Mouse (Mus musculus) large intestine, adult 2 months (tissue): ENCODE measurements at regions not wholly inside any gene's neighbourhood (a gene's known extent, or its start where the extent isn't known, plus 50 kb on each side); places are given as distances from the start of the nearest gene placed in this dataset.

Experiments used
- DNase-seq: peaks from one replicate; pipeline ENCODE4 v3.0.0-alpha.2; 2012; ENCODE audit warnings: low read depth, low spot score
- WGBS: fragments of 180-500 bp; shearing (Covaris S2); methylation state at CpG from one replicate; pipeline ENCODE4 v1.1.7; 2018; 5-methylcytosine and 5-hydroxymethylcytosine counted together

- DNase-seq, result peak; percentile 62
- under 1% methylated on average over 23 of the region's 23 CpGs for WGBS
These were observed 100.7 kb downstream of the Chic2 start for GRCm38 (mm10) chr5:74943737-74944403.

GRCm38 (mm10) chr5:74941426-74941825, 103.1 kb downstream of the Chic2 start:
- 21% methylated on average over 13 of the region's 13 CpGs for WGBS
- no peak for DNase-seq

DNA sequence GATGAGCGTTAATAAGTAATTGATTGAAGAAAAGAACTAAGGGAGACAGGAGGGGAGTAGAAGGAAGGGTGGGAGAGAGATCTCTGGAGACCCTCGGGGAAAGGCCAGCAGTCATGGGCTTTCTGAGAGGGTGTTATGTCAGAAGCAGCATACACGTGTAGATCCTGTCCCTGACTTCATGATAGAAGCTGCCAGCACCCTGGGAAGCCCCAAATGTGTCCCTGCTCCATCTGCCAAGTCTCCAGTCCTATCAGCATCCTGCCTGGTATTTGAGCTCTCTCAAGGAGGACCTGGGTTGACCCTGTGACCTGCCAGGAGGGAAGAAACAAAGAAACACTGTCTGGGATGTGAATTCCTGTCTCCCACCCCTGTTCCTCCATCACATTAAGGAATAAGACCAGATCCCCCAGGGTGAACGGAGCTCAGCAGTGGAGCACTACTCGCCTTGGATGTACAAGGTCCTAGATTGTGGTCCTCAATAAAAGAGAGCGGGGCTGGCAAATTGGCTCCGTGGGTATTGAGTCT, 107.1 kb downstream of the Chic2 start:
- WGBS, result 70% methylated on average over 7 of the region's 7 CpGs

GRCm38 (mm10) chr5:74936087-74936486, 108.5 kb downstream of the Chic2 start:
- no peak for DNase-seq
- 69% methylated on average over 5 of the region's 5 CpGs for WGBS

More for the DNA sequence above, 107.1 kb downstream of the Chic2 start:
- no peak for DNase-seq

DNA sequence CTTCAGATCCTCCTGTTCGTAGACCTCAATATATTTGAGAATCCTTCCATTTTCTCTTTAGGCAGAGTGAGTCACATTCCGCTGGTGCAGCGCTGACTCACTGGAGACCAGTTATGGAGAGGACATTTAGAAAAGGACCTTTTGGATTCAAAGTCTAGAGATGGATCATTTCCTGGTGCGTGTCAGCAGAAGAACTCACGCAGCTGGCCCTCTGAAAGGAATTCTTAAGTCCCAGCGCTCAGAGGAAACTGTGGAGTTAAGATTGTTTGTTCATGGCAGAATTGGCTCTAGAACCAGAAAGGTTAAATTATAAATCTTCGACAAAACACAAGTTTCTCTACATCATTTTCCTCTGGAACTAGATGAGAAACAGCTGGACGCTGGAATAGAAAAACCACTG, 108.9 kb downstream of the Chic2 start:
- 46% methylated on average over 8 of the region's 8 CpGs for WGBS
- DNase-seq, result no peak

GRCm38 (mm10) chr5:74933276-74933675, 111.3 kb downstream of the Chic2 start:
- 86% methylated on average over 3 of the region's 3 CpGs for WGBS
- DNase-seq, result no peak

GRCm38 (mm10) chr5:74932206-74932605, 112.4 kb downstream of the Chic2 start:
- WGBS, result 30% methylated on average over 13 of the region's 13 CpGs
- DNase-seq, result peak; percentile 14

DNA sequence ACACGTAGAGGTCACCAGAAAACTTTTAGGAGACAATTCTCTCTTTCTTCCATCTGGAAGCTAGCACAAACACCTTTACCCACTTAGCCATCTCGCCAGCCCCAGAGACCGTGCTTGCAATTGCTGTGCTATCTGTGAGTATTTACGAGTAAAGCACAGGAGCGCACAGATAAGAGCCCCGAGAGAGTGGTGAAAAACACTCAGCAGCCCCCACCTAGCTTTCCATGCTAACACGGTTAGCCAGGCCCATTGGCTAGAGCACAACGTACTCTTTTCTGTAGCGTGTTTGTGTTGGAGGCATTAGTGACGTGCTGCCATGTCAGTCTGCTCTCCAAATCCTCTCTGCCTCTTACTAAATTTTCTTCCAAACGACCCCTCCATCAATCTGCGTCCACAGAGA, 112.8 kb downstream of the Chic2 start:
- WGBS, result 59% methylated on average over 12 of the region's 12 CpGs
- DNase-seq, result no peak

DNA sequence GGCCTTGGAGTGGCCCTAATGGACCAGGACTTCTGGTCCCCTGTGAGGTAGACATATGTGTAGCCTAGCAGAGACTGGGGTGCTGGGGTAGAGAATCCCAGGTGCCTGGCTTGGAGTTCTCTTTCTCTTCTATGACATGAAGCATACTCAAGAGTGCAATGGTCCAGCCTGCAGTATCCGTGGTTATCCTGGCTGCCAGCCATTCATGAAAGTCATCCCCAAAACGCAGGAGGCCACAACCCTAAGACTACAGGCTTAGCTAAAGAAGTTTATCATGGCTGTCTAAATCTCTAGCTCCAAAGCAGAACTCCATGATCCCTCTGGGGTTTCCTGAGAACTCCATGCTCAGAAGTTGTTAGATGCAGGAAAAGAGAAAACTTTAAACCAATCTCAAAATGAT, 117.0 kb downstream of the Chic2 start:
- DNase-seq, result no peak
- 79% methylated on average over 2 of the region's 2 CpGs for WGBS

DNA sequence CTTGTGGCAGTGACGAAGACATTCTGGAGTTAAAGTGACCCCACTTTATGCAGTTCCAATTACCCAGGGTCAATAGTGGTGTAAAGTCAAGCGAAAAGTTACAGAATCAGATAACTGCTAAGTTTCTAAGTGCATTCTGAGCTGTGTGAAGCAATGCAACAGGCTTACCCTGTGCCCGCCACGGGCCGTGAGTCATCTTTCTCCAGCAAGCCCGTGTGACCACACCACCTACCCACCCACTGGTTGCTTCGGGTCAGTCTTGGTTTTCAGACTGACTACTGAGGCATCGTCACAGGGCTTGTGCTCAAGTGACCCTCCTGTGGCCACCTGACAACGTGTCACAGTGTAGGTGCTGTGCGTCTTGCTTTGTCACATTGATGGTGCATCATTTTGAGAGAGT, 118.8 kb downstream of the Chic2 start:
- WGBS, result 85% methylated on average over 10 of the region's 10 CpGs

DNA sequence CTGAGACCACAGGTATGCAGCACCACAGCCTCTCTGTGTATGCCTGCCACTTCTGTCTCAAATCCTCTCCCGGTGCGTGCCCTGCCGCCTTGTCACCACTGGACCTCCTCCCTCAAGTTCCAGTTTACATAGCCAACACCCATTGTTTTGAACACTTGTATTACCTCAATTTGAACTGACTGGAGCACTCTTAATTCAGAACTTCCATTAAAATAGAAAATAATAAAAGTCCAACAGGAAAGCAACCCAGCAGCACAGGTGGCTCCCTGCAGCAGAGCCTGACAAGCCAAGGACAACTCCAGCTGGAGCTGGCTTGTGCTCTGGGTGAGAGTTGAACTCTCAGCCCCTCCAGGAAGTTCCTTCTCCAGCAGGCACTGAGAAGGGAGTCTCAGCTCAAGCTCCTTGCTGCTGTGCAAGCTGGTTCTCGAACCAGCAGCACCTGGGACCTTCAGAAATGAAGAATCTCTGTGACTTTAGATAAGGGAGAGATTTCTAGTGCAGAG, 120.5 kb downstream of the Chic2 start:
- DNase-seq, result no peak
- WGBS, result 28% methylated on average over 4 of the region's 4 CpGs

More for the DNA sequence above, 118.8 kb downstream of the Chic2 start:
- no peak for DNase-seq

- no peak for DNase-seq
These were observed 121.2 kb downstream of the Chic2 start for GRCm38 (mm10) chr5:74923337-74923736.

DNA sequence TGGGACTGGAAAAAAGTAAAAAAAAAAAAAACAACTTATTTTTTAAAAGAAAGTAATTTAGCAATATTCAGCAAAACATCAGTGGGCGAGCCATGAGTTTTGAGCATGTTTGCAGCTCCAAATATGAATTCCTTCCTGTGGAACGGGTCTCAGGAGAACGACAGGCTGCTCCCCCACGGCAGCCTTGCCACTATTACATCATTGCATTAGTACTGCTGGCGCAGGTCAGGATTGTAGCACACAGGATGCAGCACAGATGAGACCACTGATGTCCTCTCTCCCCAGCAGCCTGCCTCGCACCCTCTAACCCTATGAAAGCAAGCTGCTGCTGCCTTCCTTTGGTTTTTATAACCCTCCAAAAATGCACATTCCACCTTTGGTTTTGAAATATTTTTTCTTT, 121.7 kb downstream of the Chic2 start:
- WGBS, result 73% methylated on average over 6 of the region's 6 CpGs
- no peak for DNase-seq

More at GRCm38 (mm10) chr5:74923337-74923736, 121.2 kb downstream of the Chic2 start:
- 82% methylated on average over 2 of the region's 2 CpGs for WGBS

DNA sequence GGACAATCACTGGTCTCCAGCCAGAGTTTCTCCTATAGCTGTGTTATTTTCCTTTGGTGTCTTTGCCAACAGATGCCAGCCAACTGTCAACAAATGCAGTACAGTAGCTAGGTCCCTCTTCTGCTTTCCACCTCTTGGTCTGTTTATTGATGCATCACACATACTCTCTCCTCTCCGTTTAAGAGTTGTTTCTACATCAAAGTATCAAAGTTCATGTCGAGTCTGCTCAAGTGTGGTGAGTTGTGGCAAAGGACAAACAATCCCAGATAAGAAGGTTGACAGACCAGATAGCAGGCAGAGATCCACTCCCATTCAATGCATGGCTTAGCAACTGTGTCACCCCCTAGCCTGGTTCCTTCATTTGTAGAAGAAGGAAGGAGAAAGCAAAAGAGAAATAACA, 123.6 kb downstream of the Chic2 start:
- WGBS, result 15% methylated on average over 2 of the region's 2 CpGs
- no peak for DNase-seq

GRCm38 (mm10) chr5:74920490-74920889, 124.1 kb downstream of the Chic2 start:
- WGBS, result 72% methylated on average over 5 of the region's 5 CpGs
- DNase-seq, result no peak

- DNase-seq, result no peak
- WGBS, result 22% methylated on average over 7 of the region's 7 CpGs
These were observed 139.0 kb downstream of the Chic2 start for GRCm38 (mm10) chr5:74905504-74906061.

DNA sequence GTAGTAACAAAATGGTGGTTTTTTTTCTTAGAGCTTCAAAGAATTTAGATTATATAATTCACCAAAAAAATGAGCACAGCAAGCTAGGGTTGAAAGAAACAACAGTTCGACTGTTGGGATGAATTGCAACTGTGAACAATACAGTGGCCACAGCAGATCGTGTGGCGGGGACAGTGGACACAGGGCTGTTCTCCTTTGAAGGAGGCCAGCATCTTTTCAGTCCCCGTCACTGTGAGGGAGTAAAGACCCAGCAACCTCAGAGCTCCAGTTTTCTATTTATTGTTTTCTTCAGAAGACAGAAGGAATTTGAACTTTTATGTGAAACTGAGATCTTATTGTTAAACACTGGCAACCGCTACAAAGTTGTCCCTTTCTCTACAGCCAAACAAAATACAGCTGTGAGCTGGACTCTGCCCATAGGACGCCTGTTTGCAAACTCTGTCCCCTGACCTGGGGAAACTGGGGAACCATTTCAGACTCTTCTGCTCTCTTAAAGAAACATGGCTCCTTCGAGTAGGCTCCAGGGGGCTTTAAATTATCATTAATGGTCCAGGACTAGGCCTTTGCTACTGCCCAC, 139.6 kb downstream of the Chic2 start:
- DNase-seq, result no peak
- 47% methylated on average over 7 of the region's 7 CpGs for WGBS

- 76% methylated on average over 3 of the region's 3 CpGs for WGBS
- DNase-seq, result no peak
These were observed 140.2 kb downstream of the Chic2 start for GRCm38 (mm10) chr5:74904327-74904726.

DNA sequence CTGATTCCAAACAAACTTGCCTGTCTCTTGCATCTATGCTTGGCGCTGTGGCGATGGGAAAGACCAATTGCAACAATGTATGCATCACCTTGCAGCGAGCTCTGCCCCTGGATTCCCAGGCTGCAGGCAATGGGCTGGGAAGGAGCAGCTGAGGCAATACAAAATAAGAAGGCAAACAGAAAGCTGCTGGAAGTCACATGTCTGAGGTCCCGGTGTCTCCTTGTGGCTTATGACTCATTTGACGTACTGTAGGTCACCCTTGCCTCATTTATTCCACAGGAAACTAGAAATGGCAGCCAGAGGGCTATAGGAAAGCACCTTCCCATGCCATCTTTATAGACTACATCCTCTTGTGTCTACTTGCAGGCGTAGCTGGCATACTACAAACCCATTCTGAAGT, 140.9 kb downstream of the Chic2 start:
- no peak for DNase-seq
- 75% methylated on average over 6 of the region's 6 CpGs for whole genome bisulfite sequencing

- 75% methylated on average over 8 of the region's 8 CpGs for WGBS
- DNase-seq, result no peak
These were observed 147.4 kb downstream of the Chic2 start for GRCm38 (mm10) chr5:74897133-74897532.

DNA sequence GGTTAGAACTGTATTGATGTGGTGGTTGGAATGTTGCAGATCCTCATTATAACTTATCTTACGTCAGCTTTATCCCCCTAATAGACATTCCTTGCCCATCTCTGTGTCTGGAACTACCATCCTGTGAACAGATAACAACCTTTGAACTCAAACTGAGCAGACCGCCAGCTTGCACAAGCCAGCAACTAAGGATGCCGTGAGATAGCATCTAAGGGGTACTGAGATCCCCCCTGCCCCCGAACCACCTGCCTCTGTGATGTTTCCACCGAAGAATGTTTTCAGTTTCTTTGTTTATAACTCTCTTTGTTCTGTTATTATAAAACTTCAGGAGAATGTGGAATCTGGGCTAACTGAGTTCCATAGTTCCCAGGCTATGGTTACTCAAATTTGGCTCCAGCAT, 151.3 kb downstream of the Chic2 start:
- no peak for DNase-seq
- 62% methylated on average over 5 of the region's 5 CpGs for WGBS
